Comparison of ENCODE assay signal across 10 mouse cellular contexts in the genomic region with DNA sequence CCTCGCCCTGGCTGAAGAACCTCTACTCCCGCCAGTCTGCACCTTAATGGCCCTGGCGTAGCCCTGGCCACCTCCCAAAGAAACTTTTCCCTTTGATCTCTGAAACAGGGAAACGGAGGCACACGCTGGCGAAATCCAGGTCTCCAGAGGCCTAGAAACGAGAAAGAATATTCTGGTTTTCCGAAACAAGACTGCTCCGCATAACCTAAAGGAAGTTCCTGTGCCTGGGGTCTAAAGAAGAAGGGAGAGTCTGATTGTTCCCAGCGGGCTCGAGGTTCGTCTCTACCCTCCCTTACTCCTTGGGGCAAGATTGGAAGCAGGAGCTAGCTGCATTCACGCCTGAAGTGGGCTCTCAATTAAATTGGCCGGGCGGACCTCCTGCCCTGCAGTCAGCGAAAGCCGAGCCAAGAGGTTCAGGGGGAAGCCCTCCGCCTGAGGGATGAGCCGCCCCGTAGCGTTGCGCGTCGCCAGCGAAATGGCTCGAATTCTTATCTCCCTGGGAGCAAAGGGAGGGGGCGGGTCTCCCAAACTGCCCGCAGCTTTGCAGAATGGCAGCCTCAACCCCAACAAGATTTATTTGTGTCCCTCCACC. TPM values are rescaled to one million over a fixed set of nuclear protein-coding genes. Genes with fewer than 3 reads are reported as not detected.
DNase-seq lines count a peak whose midpoint lies in the region; ATAC-seq lines count a peak whose summit lies in the region.
"Had no signal": no experiment of that assay in that cellular context is flagged by ENCODE, and none has a peak within 500 bp of the region (broad histone marks: within the 10 kb centered on the region; RNA-seq: fewer than 3 reads in every experiment).

No protein-coding gene starts in this region.

- H3K4me2 ChIP-seq in intestine, embryonic 14.5 days (ENCODE audit: low read length), result no peak overlapping the region
- H3K4me2 ChIP-seq in intestine, embryonic 16.5 days (ENCODE audit: low read depth, low read length), result no peak overlapping the region
- peak overlapping the region; percentile 53 for H3K4me2 ChIP-seq in hindbrain, embryonic 16.5 days (ENCODE audit: low read length)
- peak overlapping the region; percentile 48 for H3K4me2 ChIP-seq in neural tube, embryonic 12.5 days (replicated peaks)

- peaks cover 99% of the 10 kb centered on the region for H3K27me3 ChIP-seq in intestine, embryonic 14.5 days (replicated peaks; ENCODE audit: control insufficient read depth, insufficient read depth, low read length)
- H3K27me3 ChIP-seq in intestine, embryonic 16.5 days (replicated peaks; ENCODE audit: control insufficient read depth, insufficient read depth, low read length), result peaks cover 91% of the 10 kb centered on the region
- peaks cover 57% of the 10 kb centered on the region for H3K27me3 ChIP-seq in hindbrain, embryonic 16.5 days (replicated peaks; ENCODE audit: control insufficient read depth, insufficient read depth, low read length)
- peaks cover 94% of the 10 kb centered on the region for H3K27me3 ChIP-seq in neural tube, embryonic 12.5 days (replicated peaks)

- H3K36me3 ChIP-seq in intestine, embryonic 14.5 days (ENCODE audit: control insufficient read depth, insufficient read depth, low read length), result no peaks in the 10 kb centered on the region
- H3K36me3 ChIP-seq in intestine, embryonic 16.5 days (ENCODE audit: control insufficient read depth, insufficient read depth, low read length), result no peaks in the 10 kb centered on the region
- no peaks in the 10 kb centered on the region for H3K36me3 ChIP-seq in hindbrain, embryonic 16.5 days (ENCODE audit: control insufficient read depth, insufficient read depth, low read length)
- no peaks in the 10 kb centered on the region for H3K36me3 ChIP-seq in neural tube, embryonic 12.5 days
- H3K36me3 ChIP-seq: G1E had no signal

- H3K4me1 ChIP-seq in intestine, embryonic 14.5 days (replicated peaks; ENCODE audit: control insufficient read depth, insufficient read depth, low read length), result 0 out of 2 replicates have a peak, but pooled peaks cover 4% of the 10 kb centered on the region
- no peaks in the 10 kb centered on the region for H3K4me1 ChIP-seq in intestine, embryonic 16.5 days (ENCODE audit: control insufficient read depth, insufficient read depth, low read length)
- H3K4me1 ChIP-seq in hindbrain, embryonic 16.5 days (ENCODE audit: control insufficient read depth, insufficient read depth, low read depth, low read length), result peaks cover 9% of the 10 kb centered on the region
- peaks cover 49% of the 10 kb centered on the region for H3K4me1 ChIP-seq in neural tube, embryonic 12.5 days
- H3K4me1 ChIP-seq: megakaryocyte, embryonic 14.5 days had no signal

- under 1% methylated on average over 28 of the region's 28 CpGs for WGBS in intestine, embryonic 14.5 days
- under 1% methylated on average over 28 of the region's 28 CpGs for WGBS in intestine, embryonic 16.5 days
- WGBS in hindbrain, embryonic 16.5 days, result under 1% methylated on average over 28 of the region's 28 CpGs
- under 1% methylated on average over 28 of the region's 28 CpGs for WGBS in neural tube, embryonic 12.5 days

- no peak for DNase-seq in intestine, embryonic 14.5 days (ENCODE audit: low spot score)
- peak; percentile 71 for DNase-seq in embryo, embryonic 11 days
- no peak for DNase-seq in layer of hippocampus, adult 11-12 months (ENCODE audit: low spot score)
- no peak for DNase-seq in lung, postnatal 10 days
- no peak for DNase-seq in right cerebral cortex, adult 18-20 months

- H3K9me3 ChIP-seq in intestine, embryonic 14.5 days (ENCODE audit: control insufficient read depth, low read length), result no peaks in the 10 kb centered on the region
- H3K9me3 ChIP-seq in intestine, embryonic 16.5 days (ENCODE audit: control insufficient read depth, low read length), result no peaks in the 10 kb centered on the region
- H3K9me3 ChIP-seq in hindbrain, embryonic 16.5 days (ENCODE audit: control insufficient read depth, low read length), result no peaks in the 10 kb centered on the region
- H3K9me3 ChIP-seq in neural tube, embryonic 12.5 days, result no peaks in the 10 kb centered on the region
- H3K9me3 ChIP-seq: G1E had no signal

- H3K9ac ChIP-seq in intestine, embryonic 14.5 days (ENCODE audit: low read length), result no peak overlapping the region
- no peak overlapping the region for H3K9ac ChIP-seq in intestine, embryonic 16.5 days (ENCODE audit: low read depth, low read length)
- H3K9ac ChIP-seq in hindbrain, embryonic 16.5 days (ENCODE audit: low read depth, low read length), result no peak overlapping the region
- H3K9ac ChIP-seq in neural tube, embryonic 12.5 days, result peak overlapping the region; percentile 29; the same call in 1 of the 2 replicates

- ATAC-seq in intestine, embryonic 14.5 days (replicated peaks; ENCODE audit: low FRiP score, low TSS enrichment, low read depth), result no peak
- ATAC-seq in intestine, embryonic 16.5 days, result no peak
- ATAC-seq in hindbrain, embryonic 16.5 days, result no peak
- no peak for ATAC-seq in neural tube, embryonic 12.5 days (ENCODE audit: low FRiP score, low read depth)

- H3K27ac ChIP-seq in intestine, embryonic 14.5 days (ENCODE audit: low read depth), result no peak overlapping the region
- no peak overlapping the region for H3K27ac ChIP-seq in intestine, embryonic 16.5 days (ENCODE audit: low read length)
- H3K27ac ChIP-seq in hindbrain, embryonic 16.5 days (ENCODE audit: low read depth, low read length), result no peak overlapping the region
- H3K27ac ChIP-seq in neural tube, embryonic 12.5 days, result peak overlapping the region; percentile 0; the same call in 1 of the 2 replicates

- H3K4me3 ChIP-seq in intestine, embryonic 14.5 days (ENCODE audit: low read depth, low read length), result peak overlapping the region; percentile 16; the same call in 1 of the 2 replicates
- no peak overlapping the region for H3K4me3 ChIP-seq in intestine, embryonic 16.5 days (ENCODE audit: low read length)
- peak overlapping the region; percentile 36 for H3K4me3 ChIP-seq in hindbrain, embryonic 16.5 days (ENCODE audit: low read length)
- peak overlapping the region; percentile 1; the same call in 1 of the 2 replicates for H3K4me3 ChIP-seq in neural tube, embryonic 12.5 days
- H3K4me3 ChIP-seq: megakaryocyte, embryonic 14.5 days had no signal

RNA-seq across cellular contexts. Expression of gene Tfap2a, which starts 33.2 kb away (rescaled TPM):
- 0.31 and 0.32 TPM in 2 replicates for polyA plus RNA-seq in intestine, embryonic 14.5 days (2014; fragmentation: Nextera tagmentation; extraction: Ambion mirVana)
- 0.16 and 0.24 TPM in 2 replicates for polyA plus RNA-seq in intestine, embryonic 16.5 days (2015; fragmentation: Nextera tagmentation; extraction: Ambion mirVana)
- polyA plus RNA-seq in hindbrain, embryonic 16.5 days (2015; fragmentation: Nextera tagmentation; extraction: Ambion mirVana), result 8.4 and 9.0 TPM in 2 replicates
- 15.5 and 21.6 TPM in 2 replicates for polyA plus RNA-seq in neural tube, embryonic 12.5 days (2016; fragmentation: Nextera tagmentation; extraction: Ambion mirVana)

Comparison
In these comparisons a context has a peak if more than half of its experiments do, and no peak if none do; other contexts are left out.
1. H3K4me2 ChIP-seq: peak in hindbrain, embryonic 16.5 days (single experiment) and neural tube, embryonic 12.5 days (single experiment); none in intestine, embryonic 14.5 days (single experiment) and intestine, embryonic 16.5 days (single experiment).